Mouse (Mus musculus): ENCODE results near the gene Fkbp14.
A peak's percentile ranks its signal among the peaks of the same experiment; 100 is the strongest.

The Fkbp14 gene

DNA sequence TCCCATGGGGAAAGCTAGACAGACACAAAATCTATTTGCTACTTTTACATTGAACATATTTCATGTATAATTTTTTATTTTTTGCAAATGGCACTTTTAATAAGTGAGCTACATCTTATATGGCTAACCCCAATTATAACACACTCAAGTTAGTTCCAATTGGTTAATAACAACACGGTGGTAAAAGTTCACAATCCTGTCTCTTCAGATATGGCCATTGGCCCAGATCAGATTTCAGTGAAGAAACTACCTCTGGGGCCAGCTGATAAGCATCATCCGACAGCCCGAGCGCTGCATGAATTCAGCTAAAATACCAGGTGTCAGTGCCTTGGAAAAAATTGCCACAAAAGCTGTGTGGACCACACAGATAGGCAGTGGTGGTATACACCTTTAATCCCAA lies 9.4 kb downstream of the Fkbp14 start:
- DNase-seq (ENCODE audit: low spot score), result no peak

DNA sequence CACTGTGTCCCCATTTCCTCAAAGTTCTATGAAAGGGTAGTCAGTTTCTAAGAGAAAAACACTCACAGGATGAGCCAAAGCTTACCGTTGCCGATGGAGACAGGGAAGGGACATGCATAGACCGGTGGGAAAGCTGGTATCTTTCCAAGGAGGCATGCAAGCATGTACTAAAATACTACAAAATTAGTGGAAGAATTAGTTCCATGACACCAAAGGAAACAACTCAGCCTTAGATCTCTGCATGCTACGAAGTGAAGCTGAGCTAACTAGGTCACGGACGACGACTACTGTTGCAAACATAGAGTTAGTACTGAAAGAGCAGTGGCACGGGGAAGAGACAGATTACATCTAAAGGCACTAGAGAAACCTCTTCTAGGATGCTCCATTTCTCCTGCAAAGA lies 10.2 kb downstream of the Fkbp14 start:
- DNase-seq (ENCODE audit: low spot score), result no peak

DNA sequence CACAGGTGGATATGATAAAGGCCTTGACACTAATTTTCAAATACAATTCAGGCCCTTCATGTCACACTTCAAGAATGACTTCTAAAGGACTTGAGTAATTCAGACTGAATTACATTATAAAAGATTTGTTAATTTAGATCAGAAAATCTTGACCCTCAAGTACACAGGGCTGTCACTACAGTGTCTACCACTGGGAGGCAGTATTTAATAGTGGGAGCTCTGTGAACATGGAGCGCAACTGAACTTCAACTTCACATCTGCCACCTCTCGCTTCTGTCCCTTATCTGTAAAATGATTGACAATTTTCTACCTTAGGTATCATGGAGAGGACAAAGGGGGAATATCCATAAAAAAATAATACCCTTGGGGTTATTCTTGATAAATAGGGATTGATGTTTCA lies 10.9 kb downstream of the Fkbp14 start:
- DNase-seq (ENCODE audit: low spot score), result no peak

- no peak for DNase-seq (ENCODE audit: low spot score)
Measured at GRCm38 (mm10) chr6:54573218-54573955, 23.7 kb downstream of the Fkbp14 start.

DNA sequence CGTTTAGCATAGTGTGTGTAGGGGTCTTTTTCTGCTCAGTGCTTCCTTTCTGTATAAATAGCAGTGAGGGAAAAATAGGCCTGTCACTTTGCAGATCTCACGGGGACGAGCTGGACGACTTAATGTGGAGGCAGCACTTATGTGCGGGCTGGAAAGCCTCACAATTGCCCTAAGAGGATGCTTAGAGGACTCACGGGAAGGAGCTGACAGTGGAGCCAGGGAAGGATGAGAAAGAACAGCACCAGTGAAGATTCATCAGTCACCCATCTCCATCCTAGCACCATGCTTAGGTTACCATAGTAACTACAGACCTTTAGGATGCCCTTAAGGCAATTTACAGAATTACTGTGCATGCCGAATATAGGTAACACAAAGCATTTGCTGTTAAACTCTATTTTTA lies 27.3 kb downstream of the Fkbp14 start:
- no peak for DNase-seq (ENCODE audit: low spot score)

GRCm38 (mm10) chr6:54566546-54566919 lies 30.6 kb downstream of the Fkbp14 start:
- no peak for DNase-seq (ENCODE audit: low spot score)

- DNase-seq (ENCODE audit: low spot score), result peak; percentile 63
Measured at GRCm38 (mm10) chr6:54565665-54566545, 31.2 kb downstream of the Fkbp14 start, which contains the start of gene Scrn1. TSS of gene Scrn1 (minus strand) at chr6:54566489.

DNA sequence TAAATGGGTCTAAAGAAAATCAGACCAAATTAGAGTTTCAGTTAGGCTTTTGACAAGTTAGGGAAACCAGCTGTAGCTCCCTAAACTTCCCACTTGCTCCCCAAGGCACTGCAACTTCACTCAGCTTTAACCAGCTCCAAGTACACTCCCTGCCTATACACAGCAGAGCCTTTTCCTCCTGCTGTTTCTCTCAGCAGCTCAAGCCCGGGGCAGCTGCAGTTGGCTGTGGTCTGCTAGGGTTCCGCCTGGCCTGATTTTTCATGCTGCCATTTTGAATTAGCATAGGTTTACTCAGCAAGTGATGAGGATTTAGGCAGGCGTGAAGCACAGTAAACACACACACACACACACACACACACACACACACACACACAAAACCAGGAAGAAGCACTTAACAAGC lies 32.1 kb downstream of the Fkbp14 start:
- no peak for DNase-seq (ENCODE audit: low spot score)

DNA sequence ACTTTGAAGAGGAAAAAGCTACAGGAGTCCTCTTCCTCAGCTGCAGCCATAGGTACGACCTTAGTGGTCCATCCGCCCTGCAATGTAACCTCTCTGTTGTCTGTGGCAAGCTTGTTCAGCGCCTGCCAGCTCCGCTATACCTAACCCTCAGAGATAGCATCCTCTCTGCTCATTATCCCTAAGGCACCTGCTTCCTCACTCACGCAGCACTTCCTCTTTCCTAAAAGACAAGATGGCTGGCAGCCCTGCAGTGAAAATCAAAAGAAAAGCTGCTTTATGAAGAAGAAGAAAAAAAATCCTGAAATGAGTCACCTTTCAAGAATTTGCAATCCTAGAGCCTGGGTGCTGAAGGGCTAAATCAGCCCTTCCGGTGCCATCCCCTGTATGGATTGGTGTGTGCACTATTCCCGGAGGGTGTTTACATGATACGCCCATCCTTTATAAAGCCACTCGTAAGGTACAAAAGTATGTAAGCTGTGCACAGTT lies 32.6 kb downstream of the Fkbp14 start:
- no peak for DNase-seq (ENCODE audit: low spot score)

DNA sequence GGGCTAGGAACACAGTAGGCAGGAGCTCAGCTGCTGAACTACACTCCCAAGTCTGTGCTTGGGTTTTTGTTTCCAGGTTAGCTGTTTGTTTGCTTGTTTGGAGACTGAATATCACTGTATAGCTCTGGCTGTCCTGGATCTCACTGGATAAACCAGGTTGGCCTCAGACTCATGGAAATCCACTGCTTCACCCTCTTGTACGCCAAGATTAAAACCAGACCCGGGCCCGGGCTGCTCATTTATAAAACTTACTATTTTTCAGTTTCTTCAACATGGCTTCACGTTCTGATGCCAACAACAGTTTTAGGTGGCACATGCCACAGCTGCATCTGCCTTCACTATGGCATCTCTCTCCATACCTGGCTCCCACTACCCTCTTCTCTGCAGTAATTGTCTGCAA lies 33.5 kb downstream of the Fkbp14 start:
- no peak for DNase-seq (ENCODE audit: low spot score)

GRCm38 (mm10) chr6:54562018-54562809 lies 34.9 kb downstream of the Fkbp14 start:
- no peak for DNase-seq (ENCODE audit: low spot score)

- DNase-seq (ENCODE audit: low spot score), result no peak
Measured at GRCm38 (mm10) chr6:54558466-54558865, 38.6 kb downstream of the Fkbp14 start.

DNA sequence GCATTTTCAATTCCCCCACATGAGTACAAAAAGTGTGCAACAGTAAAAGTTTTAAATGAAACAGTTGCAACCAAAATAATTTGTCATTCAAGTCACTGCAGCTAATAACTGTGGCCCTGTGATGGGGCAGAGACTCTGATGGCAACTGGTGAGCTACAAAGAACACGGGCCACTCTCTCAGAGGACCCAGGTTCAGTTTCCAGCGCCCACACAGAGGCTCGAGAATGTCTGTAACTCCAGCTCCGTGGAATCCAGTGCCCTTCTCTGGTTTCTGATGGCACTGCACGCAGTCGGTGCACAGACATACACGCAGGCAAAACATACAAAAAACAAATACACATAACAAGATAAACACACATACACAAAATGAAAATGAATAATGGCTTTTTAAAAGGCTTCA lies 39.4 kb downstream of the Fkbp14 start:
- DNase-seq (ENCODE audit: low spot score), result no peak

- no peak for DNase-seq (ENCODE audit: low spot score)
Measured at GRCm38 (mm10) chr6:54555816-54556215, 41.3 kb downstream of the Fkbp14 start.

GRCm38 (mm10) chr6:54554341-54555110 lies 42.6 kb downstream of the Fkbp14 start:
- no peak for DNase-seq (ENCODE audit: low spot score)

DNA sequence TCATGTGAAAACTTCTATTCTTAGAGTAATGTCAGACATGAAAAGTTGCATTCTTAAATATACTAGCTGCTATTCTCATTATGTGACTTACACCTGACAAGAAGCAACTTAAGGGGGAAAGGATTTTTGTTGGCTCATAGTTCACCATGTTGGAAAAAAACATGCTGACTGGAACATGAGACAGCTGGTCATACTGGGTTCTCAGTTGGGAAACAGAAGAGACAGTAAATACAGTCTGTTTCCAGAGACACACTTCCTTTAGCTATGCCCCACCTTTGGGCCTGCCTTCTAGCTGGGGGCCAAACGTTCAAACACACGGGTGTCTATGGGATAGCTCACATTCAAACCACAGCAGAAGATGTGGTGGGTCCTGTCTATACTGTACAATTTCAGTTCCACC lies 43.5 kb downstream of the Fkbp14 start:
- no peak for DNase-seq (ENCODE audit: low spot score)

DNA sequence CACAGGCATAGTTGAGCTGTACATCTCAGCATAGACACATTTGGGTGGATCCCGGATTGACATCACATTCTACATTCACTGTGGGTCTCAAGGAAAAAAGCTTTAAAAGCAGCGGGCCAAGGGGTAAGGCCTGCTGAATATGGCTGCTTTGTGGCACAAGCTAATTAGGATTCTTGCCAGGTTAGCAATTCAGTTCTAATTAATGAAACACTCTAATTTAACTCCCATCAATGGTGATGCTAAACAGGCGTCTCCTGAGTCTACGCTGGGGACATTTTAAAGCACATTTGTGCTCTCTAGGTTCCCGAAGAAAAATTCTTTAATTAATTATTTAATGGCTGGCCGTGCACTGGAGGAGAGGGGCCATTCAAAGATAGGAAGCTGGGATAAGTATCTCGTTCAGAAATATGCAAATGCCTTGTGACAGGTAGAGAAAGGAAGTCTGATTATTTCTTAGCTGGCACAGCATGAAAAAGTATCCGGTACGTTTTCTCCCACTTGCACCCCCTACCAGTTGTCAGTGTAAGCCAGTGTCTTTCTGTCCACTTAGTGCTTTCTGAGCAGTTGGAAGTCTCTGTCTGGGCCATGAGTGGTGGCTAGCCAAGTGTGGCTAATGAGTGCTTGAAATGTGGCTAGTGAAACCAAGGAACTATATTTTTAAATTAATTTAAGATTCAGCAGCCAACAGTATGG lies 44.2 kb downstream of the Fkbp14 start:
- DNase-seq (ENCODE audit: low spot score), result no peak

- no peak for DNase-seq (ENCODE audit: low spot score)
Measured at GRCm38 (mm10) chr6:54550801-54551323, 46.2 kb downstream of the Fkbp14 start.

DNA sequence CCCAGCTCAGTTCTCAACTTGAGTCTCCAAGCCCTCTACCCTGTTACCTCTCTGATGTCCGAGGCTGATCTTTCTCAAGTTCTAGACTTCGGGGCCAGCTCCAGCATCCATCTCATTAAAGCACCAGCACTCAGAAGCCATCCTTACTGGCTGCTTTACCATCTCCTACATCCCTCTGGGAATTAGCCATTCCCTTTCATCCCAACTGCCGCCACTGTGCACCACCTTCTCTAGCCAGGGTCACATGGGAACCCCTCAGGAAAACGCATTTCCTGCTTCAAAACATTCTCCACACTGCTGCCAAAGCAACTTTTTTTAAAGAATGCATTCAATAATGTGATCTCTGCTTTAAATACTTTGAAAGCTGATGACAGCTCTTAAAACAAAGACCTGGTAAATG lies 47.8 kb downstream of the Fkbp14 start:
- DNase-seq (ENCODE audit: low spot score), result no peak

DNA sequence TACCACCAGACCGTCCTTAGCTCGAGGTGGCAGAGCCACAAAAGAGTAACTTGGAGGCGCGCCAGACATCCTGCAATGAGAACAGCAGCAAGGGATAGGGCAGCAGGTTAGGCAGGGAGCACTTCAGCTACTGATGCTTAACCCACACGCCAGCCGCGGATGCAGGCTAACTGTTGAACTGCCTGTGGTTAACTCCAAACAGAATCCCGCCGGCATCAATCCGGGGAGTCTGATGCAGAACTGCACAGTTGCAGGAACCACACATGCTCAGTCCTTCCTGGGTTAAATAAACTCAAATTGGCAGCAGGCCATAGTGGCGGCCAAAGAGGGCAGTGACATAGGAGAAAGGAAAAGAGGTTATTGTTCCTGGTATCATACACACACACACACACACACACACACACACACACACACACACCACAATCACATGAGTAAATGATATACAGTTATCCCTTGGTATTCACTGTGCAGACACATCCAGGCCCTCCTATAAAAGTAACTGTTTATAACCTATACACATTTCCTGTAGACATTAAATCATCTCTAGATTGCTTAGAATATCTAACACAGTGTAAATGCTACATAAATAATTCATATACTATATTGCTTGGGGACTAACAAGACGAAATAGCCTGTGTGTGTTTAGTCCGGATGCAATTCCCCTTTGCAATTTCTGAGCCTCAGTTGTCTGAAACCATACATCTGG lies 48.6 kb downstream of the Fkbp14 start:
- no peak for DNase-seq (ENCODE audit: low spot score)

All from yolk sac, embryonic 10.5 days (tissue).